Mouse (Mus musculus) cortical plate, adult 2 months (tissue): ENCODE results near the gene Mad1l1.

Experiments
- CTCF ChIP-seq: fragments of 200-500 bp; IDR thresholded peaks from 2 replicates; pipeline ENCODE4 v1.5.1; 2011; ENCODE audit warnings: mild to moderate bottlenecking, control low read depth, low read length; ENCODE audit not compliant: insufficient read depth; ENCODE audit errors: extremely low read depth
- POLR2A ChIP-seq: fragments of 200-500 bp; IDR thresholded peaks from 2 replicates; pipeline ENCODE4 v1.6.1; 2011; ENCODE audit warnings: mild to moderate bottlenecking, low read length, control low read depth; ENCODE audit not compliant: insufficient read depth; ENCODE audit errors: extremely low read depth

GRCm38 (mm10) chr5:140370446-140371254 lies 49.3 kb upstream of the Mad1l1 start:
- TF ChIP-seq POLR2A (no peak), CTCF (no peak)
